Mouse (Mus musculus) embryonic fibroblast, embryonic 13.5 days (primary cell): ENCODE results near the gene Gm17349.

Source experiments
- CTCF ChIP-seq: IDR thresholded peaks from 2 replicates; pipeline ENCODE4 v1.5.1; 2011; ENCODE audit warnings: mild to moderate bottlenecking, control low read depth, low read length, moderate library complexity, borderline replicate concordance; ENCODE audit not compliant: insufficient read depth
- POLR2A ChIP-seq: IDR thresholded peaks from 2 replicates; pipeline ENCODE4 v1.6.1; 2011; ENCODE audit warnings: low read depth, mild to moderate bottlenecking, control low read depth, low read length, moderate library complexity

- TF ChIP-seq CTCF (no peak), POLR2A (no peak)
Measured at GRCm38 (mm10) chr15:99717386-99718334, 12.4 kb upstream of the Gm17349 start, which contains the start of gene Gpd1.
